Mouse (Mus musculus): Measurements from ENCODE around the gene Unc93b1. TPM values are rescaled to one million over a fixed set of nuclear protein-coding genes. Genes with fewer than 3 reads are reported as not detected.
"Not testable (repeated sequence)": the region's sequence is repeated elsewhere in the genome, so short reads cannot be mapped to it uniquely, and the experiment has no call there.

Gene Unc93b1
- polyA plus RNA-seq, 1 experiment from 2014 or later: 9.7 TPM

DNA sequence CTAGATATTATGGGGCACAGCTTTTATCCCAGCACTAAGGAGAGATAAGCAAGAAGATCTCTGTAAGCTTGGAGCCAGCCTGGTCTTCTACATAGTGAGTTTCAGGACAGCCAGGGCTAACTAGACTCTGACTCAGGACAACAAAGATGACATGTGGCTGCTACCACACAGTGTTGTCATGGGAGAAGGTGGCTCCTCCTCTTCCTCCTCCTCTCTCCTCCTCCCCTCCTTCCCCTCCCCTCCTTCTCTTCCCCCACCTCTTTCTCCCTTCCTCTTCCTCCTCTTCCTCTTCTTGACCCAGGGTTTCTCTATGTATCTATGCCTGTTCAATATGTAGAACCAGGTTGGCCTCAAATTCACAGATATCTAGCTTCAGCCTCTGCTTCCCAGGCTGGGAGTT lies 16.5 kb downstream of the Unc93b1 start:
- no peaks in the 10 kb centered on the region for H3K9me3 ChIP-seq (ENCODE audit: control insufficient read depth, low read length)
- H3K36me3 ChIP-seq (replicated peaks; ENCODE audit: control insufficient read depth, insufficient read depth): no peaks in the 10 kb centered on the region
- H3K4me3 ChIP-seq (replicated peaks; ENCODE audit: low read length): no peak overlapping the region
- no peak overlapping the region for H3K4me2 ChIP-seq (replicated peaks)
- no peaks in the 10 kb centered on the region for H3K4me1 ChIP-seq (replicated peaks; ENCODE audit: control insufficient read depth, insufficient read depth, low read length)
- no peak overlapping the region for H3K9ac ChIP-seq
- H3K27me3 ChIP-seq (ENCODE audit: control insufficient read depth, insufficient read depth, low read length): no peaks in the 10 kb centered on the region
- no peak overlapping the region for H3K27ac ChIP-seq
- no peak for DNase-seq (ENCODE audit: low spot score)
- no peak for ATAC-seq (ENCODE audit: low FRiP score)

DNA sequence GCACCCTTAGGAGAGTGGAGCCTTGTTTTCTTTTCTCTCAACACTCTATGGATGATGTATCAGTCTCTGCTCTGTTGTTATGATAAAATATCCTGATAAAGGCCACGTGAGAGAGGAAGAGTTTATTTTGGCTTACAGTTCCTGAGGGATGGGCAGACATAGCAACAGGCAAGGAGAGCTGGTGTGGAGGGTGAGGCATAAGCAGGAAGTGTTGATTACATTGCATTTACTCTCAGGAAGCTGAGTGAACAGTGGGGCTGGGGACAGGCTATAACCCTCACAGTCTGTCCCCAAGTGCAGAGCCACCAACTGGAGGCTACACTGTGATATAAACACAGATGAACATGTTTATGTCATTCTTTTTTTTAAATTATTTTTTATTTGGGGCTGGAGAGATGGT lies 17.1 kb downstream of the Unc93b1 start:
- Histone ChIP-seq H3K4me3 (replicated peaks; ENCODE audit: low read length) (no peak overlapping the region), H3K4me2 (replicated peaks) (no peak overlapping the region), H3K9me3 (ENCODE audit: control insufficient read depth, low read length) (no peaks in the 10 kb centered on the region), H3K27ac (no peak overlapping the region), H3K4me1 (replicated peaks; ENCODE audit: control insufficient read depth, insufficient read depth, low read length) (no peaks in the 10 kb centered on the region), H3K9ac (no peak overlapping the region), H3K27me3 (ENCODE audit: control insufficient read depth, insufficient read depth, low read length) (no peaks in the 10 kb centered on the region), H3K36me3 (replicated peaks; ENCODE audit: control insufficient read depth, insufficient read depth) (no peaks in the 10 kb centered on the region)
- DNase-seq (ENCODE audit: low spot score): no peak
- no peak for ATAC-seq (ENCODE audit: low FRiP score)
- WGBS: 75% methylated on average over 1 of the region's 1 CpGs

DNA sequence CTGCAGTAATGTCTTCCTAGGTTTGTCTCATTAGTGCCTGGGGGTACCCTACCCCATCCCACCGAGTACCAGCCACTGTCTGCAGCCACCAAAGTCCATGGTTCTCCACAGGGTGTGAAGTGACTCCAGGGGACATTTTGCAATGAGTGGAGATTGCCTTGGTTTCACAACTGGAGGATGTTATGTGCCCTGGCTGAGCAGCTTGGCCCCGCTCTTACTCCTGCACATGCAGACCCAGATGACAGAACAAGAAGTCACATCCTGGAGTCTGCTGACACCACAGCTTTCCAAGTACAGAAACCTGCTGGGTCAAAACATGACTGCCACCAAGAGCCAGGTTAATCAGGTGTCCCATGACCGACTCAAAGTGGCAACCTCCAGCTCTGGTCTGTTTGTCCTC lies 20.0 kb downstream of the Unc93b1 start:
- H3K36me3 ChIP-seq (replicated peaks; ENCODE audit: control insufficient read depth, insufficient read depth): no peaks in the 10 kb centered on the region
- 83% methylated on average over 3 of the region's 3 CpGs for WGBS
- H3K27ac ChIP-seq: no peak overlapping the region
- H3K27me3 ChIP-seq (ENCODE audit: control insufficient read depth, insufficient read depth, low read length): no peaks in the 10 kb centered on the region
- no peaks in the 10 kb centered on the region for H3K4me1 ChIP-seq (replicated peaks; ENCODE audit: control insufficient read depth, insufficient read depth, low read length)
- DNase-seq (ENCODE audit: low spot score) (no peak), ATAC-seq (ENCODE audit: low FRiP score) (no peak)
- H3K4me3 ChIP-seq (replicated peaks; ENCODE audit: low read length): no peak overlapping the region
- H3K9me3 ChIP-seq (ENCODE audit: control insufficient read depth, low read length): no peaks in the 10 kb centered on the region
- H3K4me2 ChIP-seq (replicated peaks): no peak overlapping the region
- H3K9ac ChIP-seq: no peak overlapping the region

DNA sequence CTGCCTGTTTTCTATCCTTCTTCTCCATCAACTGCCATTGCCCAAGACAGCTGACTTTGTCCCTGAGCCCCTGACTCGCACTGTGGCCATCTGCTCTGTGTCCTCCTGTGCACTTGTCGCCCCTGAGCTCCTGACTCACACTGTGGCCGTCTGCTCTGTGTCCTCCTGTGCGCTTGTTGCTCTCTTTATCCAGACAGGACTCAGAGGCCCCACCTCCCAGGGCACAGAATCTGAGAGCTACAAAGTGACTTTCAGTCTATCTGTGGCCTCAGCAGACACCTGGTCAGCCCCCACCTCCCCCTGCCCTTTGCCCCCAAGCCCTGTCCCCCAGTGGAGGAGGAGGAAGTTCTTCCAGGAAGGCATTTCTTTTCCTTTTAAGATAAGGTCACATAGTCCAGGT lies 20.8 kb downstream of the Unc93b1 start:
- no peaks in the 10 kb centered on the region for H3K27me3 ChIP-seq (ENCODE audit: control insufficient read depth, insufficient read depth, low read length)
- no peak overlapping the region for H3K27ac ChIP-seq
- ATAC-seq (ENCODE audit: low FRiP score): no peak
- no peak for DNase-seq (ENCODE audit: low spot score)
- no peak overlapping the region for H3K4me2 ChIP-seq (replicated peaks)
- H3K9ac ChIP-seq: no peak overlapping the region
- no peaks in the 10 kb centered on the region for H3K36me3 ChIP-seq (replicated peaks; ENCODE audit: control insufficient read depth, insufficient read depth)
- H3K4me3 ChIP-seq (replicated peaks; ENCODE audit: low read length): no peak overlapping the region
- no peaks in the 10 kb centered on the region for H3K9me3 ChIP-seq (ENCODE audit: control insufficient read depth, low read length)
- WGBS: 62% methylated on average over 4 of the region's 4 CpGs
- H3K4me1 ChIP-seq (replicated peaks; ENCODE audit: control insufficient read depth, insufficient read depth, low read length): no peaks in the 10 kb centered on the region

DNA sequence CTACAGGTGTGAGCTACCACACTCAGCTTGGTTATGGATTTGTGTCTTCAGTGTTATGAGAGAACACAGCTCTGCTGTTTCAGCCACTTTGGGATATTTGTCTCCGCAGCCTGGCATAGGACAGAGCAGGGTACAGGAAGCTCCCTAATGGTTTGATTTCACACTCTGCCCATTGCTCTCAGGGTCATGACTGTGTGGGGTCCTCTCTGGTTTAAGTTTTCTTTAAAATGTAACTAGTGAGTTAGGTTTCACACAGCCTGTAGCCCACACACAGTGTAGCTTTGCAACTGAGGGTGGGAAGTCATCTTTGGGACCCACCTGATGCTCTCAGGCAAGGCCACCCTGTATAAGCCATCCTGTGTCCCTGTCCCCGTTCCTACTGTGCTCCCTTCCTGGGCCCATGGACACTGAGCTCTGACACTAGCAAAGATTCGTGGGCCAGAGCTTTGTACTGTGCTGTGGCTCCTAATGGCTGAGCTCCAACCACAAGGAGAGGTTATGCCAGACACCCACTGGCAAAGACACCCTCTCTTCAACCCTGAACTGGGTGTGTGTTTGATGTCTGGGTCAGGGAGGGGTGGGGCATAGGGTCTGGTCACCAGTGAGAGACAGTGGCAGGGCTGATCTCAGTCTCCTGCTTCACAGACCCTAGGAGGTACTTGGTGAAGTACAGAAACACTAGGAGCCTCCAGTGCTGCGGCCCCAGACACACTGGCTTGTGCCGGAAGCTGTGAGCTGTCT lies 22.5 kb downstream of the Unc93b1 start:
- not testable (repeated sequence) for H3K4me1 ChIP-seq (replicated peaks; ENCODE audit: control insufficient read depth, insufficient read depth, low read length); H3K4me2 ChIP-seq (replicated peaks); DNase-seq (ENCODE audit: low spot score); ATAC-seq (ENCODE audit: low FRiP score); H3K27ac ChIP-seq; H3K27me3 ChIP-seq (ENCODE audit: control insufficient read depth, insufficient read depth, low read length); H3K4me3 ChIP-seq (replicated peaks; ENCODE audit: low read length); H3K36me3 ChIP-seq (replicated peaks; ENCODE audit: control insufficient read depth, insufficient read depth); H3K9ac ChIP-seq; H3K9me3 ChIP-seq (ENCODE audit: control insufficient read depth, low read length)
- whole genome bisulfite sequencing: 75% methylated on average over 5 of the region's 5 CpGs

DNA sequence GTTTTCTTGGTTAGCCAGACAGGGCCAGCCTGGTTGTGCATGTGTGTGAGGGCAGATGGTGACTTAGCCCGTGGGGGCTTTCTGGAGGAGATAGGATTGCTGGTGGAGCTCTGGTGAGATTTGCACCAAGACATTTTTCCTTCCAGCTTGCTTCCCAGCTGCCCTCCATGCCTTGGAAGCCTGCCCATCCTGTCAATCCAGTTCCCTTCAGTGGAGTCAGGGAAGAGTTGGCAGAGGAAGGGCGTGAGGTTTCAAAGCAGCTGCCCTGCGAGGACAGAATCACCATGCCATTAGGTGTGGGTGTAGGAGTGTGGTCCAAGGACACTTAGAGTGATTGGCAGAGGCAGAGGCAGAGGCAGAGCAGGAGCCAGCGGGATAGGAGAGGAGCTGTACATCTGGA lies 23.5 kb downstream of the Unc93b1 start, which contains the start of gene Aldh3b3:
TSS of gene Aldh3b3 (plus strand) at position 176 of the 400 bp plus-strand sequence.
- no peak for ATAC-seq (ENCODE audit: low FRiP score)
- no peak within 1 kb of the TSS for H3K9ac ChIP-seq
- H3K27ac ChIP-seq: no peak within 1 kb of the TSS
- no peak for DNase-seq (ENCODE audit: low spot score)
- no peaks in the 10 kb centered on the region for H3K9me3 ChIP-seq (ENCODE audit: control insufficient read depth, low read length)
- H3K4me2 ChIP-seq (replicated peaks): no peak within 1 kb of the TSS
- H3K27me3 ChIP-seq (ENCODE audit: control insufficient read depth, insufficient read depth, low read length): no peaks in the 10 kb centered on the region
- H3K36me3 ChIP-seq (replicated peaks; ENCODE audit: control insufficient read depth, insufficient read depth): no peaks in the 10 kb centered on the region
- 73% methylated on average over 4 of the region's 4 CpGs for WGBS
- H3K4me3 ChIP-seq (replicated peaks; ENCODE audit: low read length): no peak within 1 kb of the TSS
- H3K4me1 ChIP-seq (replicated peaks; ENCODE audit: control insufficient read depth, insufficient read depth, low read length): no peaks in the 10 kb centered on the region

DNA sequence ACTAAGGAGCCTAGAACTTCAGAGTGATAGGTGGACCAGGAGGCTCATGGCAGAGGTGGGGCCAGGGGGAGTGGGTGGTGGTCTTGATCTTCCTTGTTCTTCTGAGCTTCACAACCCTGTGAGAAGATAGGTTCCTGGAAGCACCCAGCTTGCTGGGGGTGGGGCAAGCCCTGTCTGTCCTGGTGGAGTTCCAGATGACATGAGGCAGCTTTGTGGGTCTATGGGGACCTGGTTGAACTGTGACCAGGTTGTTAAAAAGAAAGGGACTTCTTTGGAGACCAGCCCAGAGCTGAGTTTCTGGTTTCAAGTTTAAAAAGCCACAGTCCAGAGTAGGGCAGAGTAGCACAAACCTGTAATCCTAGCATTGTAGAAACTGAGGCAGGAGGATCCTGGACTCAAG lies 24.0 kb downstream of the Unc93b1 start:
- ATAC-seq (ENCODE audit: low FRiP score) (no peak), DNase-seq (ENCODE audit: low spot score) (no peak)
- H3K27me3 ChIP-seq (ENCODE audit: control insufficient read depth, insufficient read depth, low read length): no peaks in the 10 kb centered on the region
- H3K4me2 ChIP-seq (replicated peaks): no peak overlapping the region
- H3K4me1 ChIP-seq (replicated peaks; ENCODE audit: control insufficient read depth, insufficient read depth, low read length): no peaks in the 10 kb centered on the region
- no peak overlapping the region for H3K27ac ChIP-seq
- no peaks in the 10 kb centered on the region for H3K36me3 ChIP-seq (replicated peaks; ENCODE audit: control insufficient read depth, insufficient read depth)
- H3K4me3 ChIP-seq (replicated peaks; ENCODE audit: low read length): no peak overlapping the region
- H3K9me3 ChIP-seq (ENCODE audit: control insufficient read depth, low read length): no peaks in the 10 kb centered on the region
- no peak overlapping the region for H3K9ac ChIP-seq

DNA sequence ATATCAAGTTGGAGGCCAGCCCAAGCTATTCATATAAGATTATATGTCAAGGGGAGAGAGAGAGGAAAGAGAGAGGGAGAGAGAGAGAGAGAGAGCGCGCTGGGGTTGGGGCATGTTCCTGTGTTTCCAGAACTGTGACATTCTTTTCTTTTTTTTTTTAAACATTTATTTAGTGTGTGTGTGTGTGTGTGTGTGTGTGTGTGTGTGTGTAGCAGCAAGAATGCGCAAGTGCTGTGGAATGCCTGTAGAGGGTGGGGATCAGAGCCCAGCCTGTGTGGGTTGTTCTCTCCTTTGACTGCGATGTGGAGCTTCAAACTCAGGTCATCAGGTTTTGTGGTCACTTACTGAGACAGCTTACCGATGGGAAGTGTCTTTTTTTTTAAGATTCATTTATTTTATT lies 25.2 kb downstream of the Unc93b1 start:
- no peaks in the 10 kb centered on the region for H3K9me3 ChIP-seq (ENCODE audit: control insufficient read depth, low read length)
- H3K4me3 ChIP-seq (replicated peaks; ENCODE audit: low read length): no peak overlapping the region
- no peak overlapping the region for H3K9ac ChIP-seq
- H3K4me2 ChIP-seq (replicated peaks): no peak overlapping the region
- H3K36me3 ChIP-seq (replicated peaks; ENCODE audit: control insufficient read depth, insufficient read depth): no peaks in the 10 kb centered on the region
- H3K27ac ChIP-seq: no peak overlapping the region
- no peak for ATAC-seq (ENCODE audit: low FRiP score)
- 88% methylated on average over 5 of the region's 5 CpGs for WGBS
- no peaks in the 10 kb centered on the region for H3K27me3 ChIP-seq (ENCODE audit: control insufficient read depth, insufficient read depth, low read length)
- no peak for DNase-seq (ENCODE audit: low spot score)
- H3K4me1 ChIP-seq (replicated peaks; ENCODE audit: control insufficient read depth, insufficient read depth, low read length): no peaks in the 10 kb centered on the region

DNA sequence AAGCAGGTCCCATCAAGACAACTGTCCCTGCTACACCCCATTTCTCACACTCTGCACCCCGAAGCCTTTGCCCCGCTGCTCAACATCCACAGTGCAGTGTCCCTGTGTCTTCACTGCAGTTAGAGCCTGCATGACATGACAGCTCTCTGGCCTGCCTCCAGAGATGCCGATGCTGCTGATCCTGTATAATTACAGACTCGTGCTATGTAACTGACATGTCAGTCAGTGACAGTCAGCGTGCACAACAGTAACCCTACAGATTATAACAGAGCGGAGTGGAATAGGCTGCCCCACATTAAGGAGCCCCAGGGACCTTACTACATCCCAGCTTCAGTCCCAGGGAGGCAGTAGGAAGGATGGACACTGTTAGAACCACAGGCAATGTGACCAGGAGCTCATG lies 26.8 kb downstream of the Unc93b1 start:
- H3K27me3 ChIP-seq (ENCODE audit: control insufficient read depth, insufficient read depth, low read length): not testable (repeated sequence)
- 73% methylated on average over 6 of the region's 6 CpGs for WGBS

DNA sequence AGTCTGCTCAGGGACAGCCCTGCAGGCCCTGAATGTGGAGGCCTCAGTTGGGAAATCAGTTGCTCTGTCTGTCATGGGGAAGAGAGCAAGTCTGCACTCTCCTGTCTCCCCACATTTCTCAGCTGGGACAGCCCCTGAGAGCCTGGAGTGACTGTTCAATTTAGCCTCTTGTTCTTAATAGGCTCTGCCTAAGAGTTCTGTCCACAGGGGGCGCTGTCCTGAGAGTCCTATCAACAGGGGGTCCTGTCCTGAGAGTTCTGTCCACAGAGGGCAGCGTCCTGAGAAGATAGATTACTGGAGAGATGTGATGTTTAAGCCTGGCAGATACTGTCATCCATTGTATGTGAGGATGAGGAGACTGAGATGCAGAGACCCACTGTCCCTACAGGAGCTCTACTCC lies 27.5 kb downstream of the Unc93b1 start:
- H3K36me3 ChIP-seq (replicated peaks; ENCODE audit: control insufficient read depth, insufficient read depth): no peaks in the 10 kb centered on the region
- WGBS: 16% methylated on average over 2 of the region's 2 CpGs
- no peak overlapping the region for H3K9ac ChIP-seq
- H3K4me1 ChIP-seq (replicated peaks; ENCODE audit: control insufficient read depth, insufficient read depth, low read length): no peaks in the 10 kb centered on the region
- no peak overlapping the region for H3K27ac ChIP-seq
- DNase-seq (ENCODE audit: low spot score): no peak
- H3K9me3 ChIP-seq (ENCODE audit: control insufficient read depth, low read length): no peaks in the 10 kb centered on the region
- H3K4me2 ChIP-seq (replicated peaks): no peak overlapping the region
- no peak for ATAC-seq (ENCODE audit: low FRiP score)
- H3K27me3 ChIP-seq (ENCODE audit: control insufficient read depth, insufficient read depth, low read length): no peaks in the 10 kb centered on the region
- H3K4me3 ChIP-seq (replicated peaks; ENCODE audit: low read length): no peak overlapping the region

More for the DNA sequence above, 26.8 kb downstream of the Unc93b1 start:
- DNase-seq (ENCODE audit: low spot score); ATAC-seq (ENCODE audit: low FRiP score); H3K9me3 ChIP-seq (ENCODE audit: control insufficient read depth, low read length); H3K36me3 ChIP-seq (replicated peaks; ENCODE audit: control insufficient read depth, insufficient read depth); H3K27ac ChIP-seq; H3K9ac ChIP-seq; H3K4me2 ChIP-seq (replicated peaks); H3K4me1 ChIP-seq (replicated peaks; ENCODE audit: control insufficient read depth, insufficient read depth, low read length); H3K4me3 ChIP-seq (replicated peaks; ENCODE audit: low read length): not testable (repeated sequence)

All from hindbrain, embryonic 14.5 days (tissue).